Mouse (Mus musculus) ES-E14 (cell line): ENCODE data around the gene Hist1h2bf.

Source experiments
- CHD2 ChIP-seq: IDR thresholded peaks from 2 replicates; pipeline ENCODE4 v1.6.1; 2014; ENCODE audit warnings: mild to moderate bottlenecking, low read depth, low read length, inconsistent platforms
- HCFC1 ChIP-seq: IDR thresholded peaks from 2 replicates; pipeline ENCODE4 v1.6.1; 2012; ENCODE audit warnings: low read length, inconsistent platforms, borderline replicate concordance; ENCODE audit not compliant: insufficient read depth
- MAFK ChIP-seq: IDR thresholded peaks from 2 replicates; pipeline ENCODE4 v1.6.1; 2014; ENCODE audit warnings: mild to moderate bottlenecking, low read depth, low read length, inconsistent platforms; ENCODE audit not compliant: insufficient read depth
- ZC3H11A ChIP-seq: IDR thresholded peaks from 2 replicates; pipeline ENCODE4 v1.6.1; 2012; ENCODE audit warnings: low read depth, mild to moderate bottlenecking, inconsistent platforms, low read length, borderline replicate concordance
- ZNF384 ChIP-seq: IDR thresholded peaks from 2 replicates; pipeline ENCODE4 v1.6.1; 2012; ENCODE audit warnings: low read depth, low read length, inconsistent platforms

- TF ChIP-seq MAFK: no peak
- no peak for TF ChIP-seq ZC3H11A
- TF ChIP-seq CHD2: no peak
- TF ChIP-seq HCFC1: no peak
- no peak for TF ChIP-seq ZNF384
Measured at GRCm38 (mm10) chr13:23554393-23554792, 19.6 kb downstream of the Hist1h2bf start.
